ENCODE assay signal across 8 mouse cellular contexts in genomic region chr13:74096715-74097363, GRCm38 (mm10). TPM values are rescaled to one million over a fixed set of nuclear protein-coding genes. Genes with fewer than 3 reads are reported as not detected.
DNase-seq lines count a peak whose midpoint lies in the region; ATAC-seq and TF ChIP-seq lines count a peak whose summit lies in the region.

No protein-coding gene starts in this region.

- no peak for TF ChIP-seq POLR2A in thymus, adult 2 months (IDR thresholded peaks at IDR 0.05; ENCODE audit: control insufficient read depth, extremely low read depth, insufficient read depth, low read length, poor library complexity)
- no peak for TF ChIP-seq POLR2A in kidney, adult 2 months (IDR thresholded peaks at IDR 0.05; ENCODE audit: low read depth, low read length)

- no peaks in the 10 kb centered on the region for H3K36me3 ChIP-seq in thymus, adult 2 months (ENCODE audit: control insufficient read depth, insufficient read depth, low read length)
- no peaks in the 10 kb centered on the region for H3K36me3 ChIP-seq in kidney, adult 2 months (ENCODE audit: control insufficient read depth, insufficient read depth, low read length)
- no peaks in the 10 kb centered on the region for H3K36me3 ChIP-seq in limb, embryonic 13.5 days
- no peaks in the 10 kb centered on the region for H3K36me3 ChIP-seq in midbrain, postnatal 0 days (ENCODE audit: insufficient read depth, low read length)

- H3K4me3 ChIP-seq in thymus, adult 2 months (ENCODE audit: control insufficient read depth, insufficient read depth, low read length) = no peak overlapping the region
- no peak overlapping the region for H3K4me3 ChIP-seq in kidney, adult 2 months (ENCODE audit: insufficient read depth, low read depth, low read length)
- H3K4me3 ChIP-seq in limb, embryonic 13.5 days = no peak overlapping the region
- no peak overlapping the region for H3K4me3 ChIP-seq in midbrain, postnatal 0 days (ENCODE audit: low read depth, low read length)

- H3K27ac ChIP-seq in thymus, adult 2 months (ENCODE audit: control insufficient read depth, insufficient read depth, low read length) = no peak overlapping the region
- H3K27ac ChIP-seq in kidney, adult 2 months (ENCODE audit: insufficient read depth, low read depth, low read length) = no peak overlapping the region
- H3K27ac ChIP-seq in limb, embryonic 13.5 days = no peak overlapping the region
- no peak overlapping the region for H3K27ac ChIP-seq in midbrain, postnatal 0 days (ENCODE audit: low read depth, low read length)

- no peaks in the 10 kb centered on the region for H3K9me3 ChIP-seq in limb, embryonic 13.5 days
- H3K9me3 ChIP-seq in midbrain, postnatal 0 days (ENCODE audit: low read length) = no peaks in the 10 kb centered on the region

- no peak overlapping the region for H3K9ac ChIP-seq in limb, embryonic 13.5 days
- H3K9ac ChIP-seq in midbrain, postnatal 0 days (replicated peaks; ENCODE audit: low read length, poor library complexity, severe bottlenecking) = no peak overlapping the region

- 19% methylated on average over 2 of the region's 2 CpGs for WGBS in thymus, adult 2 months
- 46% methylated on average over 2 of the region's 2 CpGs for WGBS in kidney, adult 2 months
- 43% methylated on average over 2 of the region's 2 CpGs for WGBS in limb, embryonic 13.5 days
- WGBS in midbrain, postnatal 0 days = 48% methylated on average over 2 of the region's 2 CpGs

- TF ChIP-seq CTCF in thymus, adult 2 months (IDR thresholded peaks at IDR 0.05; ENCODE audit: borderline replicate concordance, control insufficient read depth, extremely low read depth, insufficient read depth, low read length, poor library complexity) = no peak
- TF ChIP-seq CTCF in kidney, adult 2 months (conservative IDR thresholded peaks at IDR 0.05; ENCODE audit: insufficient read depth, insufficient read length, low read depth, low read length) = peak; percentile 84
- TF ChIP-seq CTCF in midbrain, postnatal 0 days (IDR thresholded peaks at IDR 0.05) = peak; percentile 74

- peak; percentile 72; the same call in 1 of the 2 replicates for ATAC-seq in limb, embryonic 13.5 days (ENCODE audit: low FRiP score, low read depth)
- peak; percentile 60; the same call in 1 of the 2 replicates for ATAC-seq in midbrain, postnatal 0 days (ENCODE audit: low FRiP score)

- no peaks in the 10 kb centered on the region for H3K4me1 ChIP-seq in thymus, adult 2 months (replicated peaks; ENCODE audit: control insufficient read depth, insufficient read depth, low read length)
- no peaks in the 10 kb centered on the region; the same call in 1 of the 2 replicates for H3K4me1 ChIP-seq in kidney, adult 2 months (ENCODE audit: control insufficient read depth, insufficient read depth, low read length)
- no peaks in the 10 kb centered on the region for H3K4me1 ChIP-seq in limb, embryonic 13.5 days
- no peaks in the 10 kb centered on the region for H3K4me1 ChIP-seq in midbrain, postnatal 0 days (ENCODE audit: insufficient read depth, low read length)

- intact Hi-C loops in gastrocnemius, postnatal 14 days (cut with DNase I; ENCODE audit: low total_unique reads) = loop anchor here (5.0 kb wide), 1 partner anchor 205 kb away; no protein-coding TSS in a partner anchor

- no peak overlapping the region for H3K4me2 ChIP-seq in limb, embryonic 13.5 days (replicated peaks)
- H3K4me2 ChIP-seq in midbrain, postnatal 0 days (ENCODE audit: low read depth, low read length, poor library complexity, severe bottlenecking) = no peak overlapping the region

- no peaks in the 10 kb centered on the region for H3K27me3 ChIP-seq in thymus, adult 2 months (ENCODE audit: control insufficient read depth, insufficient read depth, low read length)
- no peaks in the 10 kb centered on the region for H3K27me3 ChIP-seq in kidney, adult 2 months (replicated peaks; ENCODE audit: control insufficient read depth, insufficient read depth, low read length)
- H3K27me3 ChIP-seq in limb, embryonic 13.5 days = no peaks in the 10 kb centered on the region; the same call in 1 of the 2 replicates
- no peaks in the 10 kb centered on the region for H3K27me3 ChIP-seq in midbrain, postnatal 0 days (ENCODE audit: insufficient read depth, low read length)

- DNase-seq in thymus, adult 2 months = peak; percentile 39
- DNase-seq in thymus, adult 18-20 months = no peak
- DNase-seq in cerebellum, postnatal 14 days = peak; percentile 78 to 83
- peak; percentile 56 for DNase-seq in gastrocnemius, postnatal 14 days
- DNase-seq in kidney, adult 2 months = peak; percentile 74
- peak; percentile 68 for DNase-seq in midbrain, postnatal 0 days (ENCODE audit: low spot score)
- DNase-seq in testis, postnatal 10 days (ENCODE audit: low spot score) = peak; percentile 86

RNA-seq across cellular contexts. Expression of gene Slc9a3, which starts 24.4 kb away (rescaled TPM):
- 0.20 and 0.27 TPM in 2 replicates for polyA plus RNA-seq in thymus, adult 2 months (2012; rRNA removed)
- 1 to 10 TPM in 1 of 2 experiments, under 1 TPM in 1; 0.55 to 1.3 TPM for total RNA-seq in gastrocnemius, postnatal 14 days (2021)
- polyA plus RNA-seq in kidney, adult 2 months (2012; rRNA removed) = 76.3 and 90.9 TPM in 2 replicates
- polyA plus RNA-seq in limb, embryonic 13.5 days (2015; fragmentation: Nextera tagmentation; extraction: Ambion mirVana) = not detected in 2 replicates
- total RNA-seq in midbrain, postnatal 0 days (2014; rRNA removed) = 0.49 and 1.4 TPM in 2 replicates
- 1.0 and 1.1 TPM in 2 replicates for polyA plus RNA-seq in midbrain, postnatal 0 days (2015; fragmentation: Nextera tagmentation; extraction: Ambion mirVana)

RNA-seq across cellular contexts. Expression of gene Cep72, which starts 34.7 kb away (rescaled TPM):
- 11.1 and 13.6 TPM in 2 replicates for polyA plus RNA-seq in thymus, adult 2 months (2012; rRNA removed)
- 1 to 10 TPM; 1.6 to 2.6 TPM for total RNA-seq in gastrocnemius, postnatal 14 days (2021)
- polyA plus RNA-seq in kidney, adult 2 months (2012; rRNA removed) = 1.8 and 2.2 TPM in 2 replicates
- 15.3 and 16.1 TPM in 2 replicates for polyA plus RNA-seq in limb, embryonic 13.5 days (2015; fragmentation: Nextera tagmentation; extraction: Ambion mirVana)
- 3.2 and 8.1 TPM in 2 replicates for total RNA-seq in midbrain, postnatal 0 days (2014; rRNA removed)
- 5.1 and 6.1 TPM in 2 replicates for polyA plus RNA-seq in midbrain, postnatal 0 days (2015; fragmentation: Nextera tagmentation; extraction: Ambion mirVana)

Comparison
In these comparisons a context has a peak if more than half of its experiments do, and no peak if none do; other contexts are left out.
1. DNase-seq: peak in thymus, adult 2 months (single experiment), cerebellum, postnatal 14 days (2 of 2), gastrocnemius, postnatal 14 days (single experiment), kidney, adult 2 months (single experiment), midbrain, postnatal 0 days (single experiment) and testis, postnatal 10 days (single experiment); none in thymus, adult 18-20 months (0 of 2).
2. RNA of gene Slc9a3, which starts 24.4 kb away (polyA plus RNA-seq): 76.3 to 90.9 TPM in kidney, adult 2 months; 1.0 to 1.1 TPM in midbrain, postnatal 0 days, 0.20 to 0.27 TPM in thymus, adult 2 months and not detected in limb, embryonic 13.5 days; every median in the first group is over 10 times any median in the second.